Mouse (Mus musculus) ES-Bruce4 (cell line): Measurements from ENCODE around the gene Rfx2. TPM values are rescaled to one million over a fixed set of nuclear protein-coding genes. Genes with fewer than 3 reads are reported as not detected.

Experiments used
- H3K27ac ChIP-seq: 2 replicates; pipeline ENCODE4 v1.5.1; 2012; ENCODE audit warnings: low read length, inconsistent platforms; ENCODE audit not compliant: insufficient read depth
- H3K27me3 ChIP-seq: 2 replicates; pipeline ENCODE4 v1.6.1; 2012; ENCODE audit warnings: mild to moderate bottlenecking, low read length, inconsistent platforms; ENCODE audit not compliant: control insufficient read depth, poor library complexity, insufficient read depth, severe bottlenecking
- H3K36me3 ChIP-seq: 2 replicates; pipeline ENCODE4 v1.6.1; 2012; ENCODE audit warnings: inconsistent platforms, mild to moderate bottlenecking, low read length, moderate library complexity; ENCODE audit not compliant: control insufficient read depth, poor library complexity, insufficient read depth, severe bottlenecking
- H3K4me1 ChIP-seq: one replicate; pipeline ENCODE4 v1.8.1; 2011; ENCODE audit warnings: low read length; ENCODE audit not compliant: control insufficient read depth, insufficient read depth
- H3K4me3 ChIP-seq: 2 replicates; pipeline ENCODE4 v1.5.1; 2011; ENCODE audit warnings: low read depth, mild to moderate bottlenecking, low read length
- H3K9ac ChIP-seq: 2 replicates; pipeline ENCODE4 v1.6.1; 2012; ENCODE audit warnings: low read depth, mild to moderate bottlenecking, inconsistent platforms; ENCODE audit not compliant: poor library complexity, severe bottlenecking
- H3K9me3 ChIP-seq: replicated peaks from 2 replicates; pipeline ENCODE4 v1.6.1; 2012; ENCODE audit warnings: mild to moderate bottlenecking, low read length, inconsistent platforms; ENCODE audit not compliant: control insufficient read depth, poor library complexity, insufficient read depth, severe bottlenecking
- CTCF ChIP-seq: IDR thresholded peaks from one replicate; pipeline ENCODE4 v1.8.1; 2011; ENCODE audit warnings: low read depth, low read length
- EP300 ChIP-seq: IDR thresholded peaks from 2 replicates; pipeline ENCODE4 v1.6.1; 2011; ENCODE audit warnings: low read depth, low read length; ENCODE audit not compliant: insufficient read depth
- POLR2A ChIP-seq: IDR thresholded peaks from one replicate; pipeline ENCODE4 v1.8.1; 2011; ENCODE audit warnings: low read length; ENCODE audit not compliant: insufficient read depth
- polyA plus RNA-seq: library from polyadenylated mRNA; stranded (reverse); fragments of >200 nt; gene quantifications from 2 replicates; pipeline ENCODE4 v1.2.4, GENCODE M21; 2011; ENCODE audit warnings: low read depth; ENCODE audit not compliant: missing spikeins, insufficient read depth, insufficient read length

The Rfx2 gene
- polyA plus RNA-seq, 1 experiment, result 27.5 TPM

GRCm38 (mm10) chr17:56810245-56810644 lies 20.6 kb downstream of the Rfx2 start:
- no peaks in the 10 kb centered on the region for H3K9me3 ChIP-seq
- TF ChIP-seq CTCF (no peak), EP300 (no peak), POLR2A (no peak)
- no peak overlapping the region for H3K9ac ChIP-seq
- no peaks in the 10 kb centered on the region for H3K36me3 ChIP-seq
- no peak overlapping the region for H3K27ac ChIP-seq
- H3K27me3 ChIP-seq, result no peaks in the 10 kb centered on the region
- H3K4me1 ChIP-seq, result peaks cover 3% of the 10 kb centered on the region
- no peak overlapping the region for H3K4me3 ChIP-seq

DNA sequence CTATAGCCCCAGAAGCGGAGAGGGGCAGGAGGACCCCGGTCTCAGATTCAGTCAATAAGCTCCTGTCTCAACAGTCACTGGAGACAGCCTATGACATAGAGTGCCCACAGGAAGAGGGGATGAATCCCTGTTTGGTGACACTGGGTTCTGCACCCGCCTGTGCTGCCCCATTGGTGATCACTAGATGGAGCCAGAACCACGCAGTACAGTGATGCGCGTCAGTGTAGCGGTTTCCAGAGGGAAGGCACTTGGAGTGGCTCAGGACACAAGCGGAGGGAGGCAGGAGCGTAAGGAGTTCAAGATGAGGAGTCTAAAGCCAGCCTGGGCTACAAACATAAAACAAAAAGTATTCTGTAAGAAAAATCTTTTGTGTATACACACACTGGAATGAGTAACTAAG lies 22.3 kb downstream of the Rfx2 start:
- TF ChIP-seq EP300 (peak; percentile 29; the same call in 1 of the 2 replicates), POLR2A (no peak), CTCF (peak; percentile 98)

GRCm38 (mm10) chr17:56805784-56806183 lies 25.0 kb downstream of the Rfx2 start:
- Histone ChIP-seq H3K27ac (no peak overlapping the region), H3K36me3 (no peaks in the 10 kb centered on the region), H3K4me3 (no peak overlapping the region), H3K4me1 (peaks cover 3% of the 10 kb centered on the region), H3K9ac (no peak overlapping the region), H3K27me3 (no peaks in the 10 kb centered on the region), H3K9me3 (no peaks in the 10 kb centered on the region)
- no peak for TF ChIP-seq EP300
- no peak for TF ChIP-seq POLR2A
- TF ChIP-seq CTCF, result no peak

More for the DNA sequence above, 22.3 kb downstream of the Rfx2 start:
- Histone ChIP-seq H3K9me3 (no peaks in the 10 kb centered on the region), H3K27ac (no peak overlapping the region), H3K9ac (no peak overlapping the region), H3K27me3 (no peaks in the 10 kb centered on the region), H3K36me3 (no peaks in the 10 kb centered on the region), H3K4me3 (no peak overlapping the region), H3K4me1 (peaks cover 3% of the 10 kb centered on the region)

- Histone ChIP-seq H3K4me1 (no peaks in the 10 kb centered on the region), H3K36me3 (no peaks in the 10 kb centered on the region), H3K4me3 (no peak overlapping the region), H3K27me3 (no peaks in the 10 kb centered on the region), H3K27ac (no peak overlapping the region), H3K9ac (no peak overlapping the region), H3K9me3 (no peaks in the 10 kb centered on the region)
- TF ChIP-seq CTCF, result no peak
- no peak for TF ChIP-seq EP300
- TF ChIP-seq POLR2A, result no peak
Observed at GRCm38 (mm10) chr17:56804952-56805351, 25.9 kb downstream of the Rfx2 start.

DNA sequence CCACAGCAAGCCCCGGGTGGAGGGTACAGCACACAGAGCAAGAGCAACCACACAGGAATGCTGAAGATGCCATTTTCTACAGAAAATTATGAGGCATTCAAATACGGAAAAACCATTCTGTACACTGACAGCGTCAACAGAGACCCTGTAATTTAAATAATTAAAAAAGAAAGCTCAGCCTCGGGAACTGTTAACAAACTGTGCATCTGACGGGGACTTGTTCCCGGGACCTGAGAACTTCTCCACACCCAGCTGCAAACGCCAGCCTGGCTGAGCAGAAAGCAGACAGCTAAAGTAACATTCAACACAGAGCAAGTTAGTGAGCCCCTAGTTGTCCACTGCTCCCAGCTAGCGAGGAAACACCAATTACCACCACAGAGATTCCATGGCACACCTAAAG lies 28.7 kb downstream of the Rfx2 start:
- Histone ChIP-seq H3K4me1 (no peaks in the 10 kb centered on the region), H3K27ac (no peak overlapping the region), H3K27me3 (no peaks in the 10 kb centered on the region), H3K9ac (no peak overlapping the region), H3K4me3 (no peak overlapping the region), H3K36me3 (no peaks in the 10 kb centered on the region), H3K9me3 (no peaks in the 10 kb centered on the region)
- TF ChIP-seq POLR2A, result no peak
- no peak for TF ChIP-seq CTCF
- TF ChIP-seq EP300, result no peak

GRCm38 (mm10) chr17:56799276-56799675 lies 31.5 kb downstream of the Rfx2 start:
- Histone ChIP-seq H3K36me3 (no peaks in the 10 kb centered on the region), H3K27ac (no peak overlapping the region), H3K4me1 (no peaks in the 10 kb centered on the region), H3K4me3 (no peak overlapping the region), H3K9me3 (no peaks in the 10 kb centered on the region), H3K27me3 (no peaks in the 10 kb centered on the region), H3K9ac (no peak overlapping the region)
- no peak for TF ChIP-seq POLR2A
- no peak for TF ChIP-seq EP300
- TF ChIP-seq CTCF, result no peak
